Mouse (Mus musculus) lung, postnatal 0 days (tissue): Measurements from ENCODE around the gene Cep68. TPM values are rescaled to one million over a fixed set of nuclear protein-coding genes. Genes with fewer than 3 reads are reported as not detected.

Experiments
- ATAC-seq: fragments of 200-750 bp; cut with Nextera tagmentation; 2 replicates; pipeline ENCODE4 v1.8.0; 2017; ENCODE audit warnings: moderate library complexity
- DNase-seq: peaks from one replicate; pipeline ENCODE4 v3.0.0-alpha.2; 2016; ENCODE audit warnings: low spot score
- H3K27ac ChIP-seq: fragments of 300-500 bp; sonication (generic); 2 replicates; pipeline ENCODE4 v1.5.1; 2014; ENCODE audit warnings: antibody characterized with exemption, mild to moderate bottlenecking, low read length, mixed read lengths
- H3K27me3 ChIP-seq: fragments of 300-500 bp; sonication (generic); replicated peaks from 2 replicates; pipeline ENCODE4 v1.6.1; 2014; ENCODE audit warnings: low read length, mixed read lengths; ENCODE audit not compliant: insufficient read depth
- H3K36me3 ChIP-seq: fragments of 300-500 bp; sonication (generic); 2 replicates; pipeline ENCODE4 v1.6.1; 2014; ENCODE audit warnings: low read length, mixed read lengths; ENCODE audit not compliant: insufficient read depth
- H3K4me1 ChIP-seq: fragments of 300-500 bp; sonication (generic); 2 replicates; pipeline ENCODE4 v1.6.1; 2014; ENCODE audit warnings: antibody characterized with exemption, low read depth, low read length, mixed read lengths; ENCODE audit not compliant: insufficient read depth
- H3K4me2 ChIP-seq: fragments of 300-500 bp; sonication (generic); replicated peaks from 2 replicates; pipeline ENCODE4 v1.6.1; 2014; ENCODE audit warnings: low read depth, mild to moderate bottlenecking, low read length, moderate library complexity, mixed read lengths
- H3K4me3 ChIP-seq: fragments of 300-500 bp; sonication (generic); 2 replicates; pipeline ENCODE4 v1.5.1; 2014; ENCODE audit warnings: low read depth, low read length
- H3K9ac ChIP-seq: fragments of 300-500 bp; sonication (generic); replicated peaks from 2 replicates; pipeline ENCODE4 v1.6.1; 2014; ENCODE audit warnings: low read depth, mild to moderate bottlenecking
- H3K9me3 ChIP-seq: fragments of 300-500 bp; sonication (generic); 2 replicates; pipeline ENCODE4 v1.6.1; 2016; ENCODE audit warnings: low read length, mixed read lengths
- CTCF ChIP-seq: IDR thresholded peaks from 2 replicates; pipeline ENCODE4 v1.5.1; 2016; ENCODE audit warnings: antibody characterized with exemption, mild to moderate bottlenecking
- EP300 ChIP-seq: IDR thresholded peaks from 2 replicates; pipeline ENCODE4 v1.6.1; 2016; ENCODE audit warnings: antibody characterized with exemption, mild to moderate bottlenecking, control low read depth
- WGBS: fragments of 180-500 bp; shearing (Covaris S2); extraction: QIAGEN DNeasy Blood & Tissue Kit; methylation state at CpG from one replicate; pipeline ENCODE4 v1.1.7; 2014; 5-methylcytosine and 5-hydroxymethylcytosine counted together
- polyA plus RNA-seq: library from polyadenylated mRNA; unstranded; fragments of >200 nt; fragmentation: Nextera tagmentation; extraction: Ambion mirVana; gene quantifications from 2 replicates; pipeline ENCODE4 v1.2.1, GENCODE M21; 2015

Cep68 gene
- polyA plus RNA-seq, 1 experiment from 2014 or later = 12.5 TPM

DNA sequence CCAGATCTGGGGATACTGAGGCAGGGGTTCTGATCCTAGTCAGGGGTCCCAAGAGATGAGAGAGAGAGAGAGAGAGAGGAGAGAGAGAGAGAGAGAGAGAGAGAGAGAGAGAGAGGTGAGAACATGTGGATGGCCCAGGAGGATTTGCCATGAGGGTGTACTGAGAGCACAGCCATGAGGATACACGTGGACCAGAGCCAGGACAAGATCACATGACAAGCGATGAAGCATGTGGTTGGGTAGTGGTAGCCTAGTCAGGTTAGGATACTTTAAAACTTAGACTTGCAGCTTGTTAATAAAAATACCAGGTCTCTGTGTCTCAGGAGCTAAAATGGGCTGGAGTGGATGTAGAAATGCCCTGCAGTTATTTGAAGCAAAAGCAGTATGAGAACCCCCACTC is 26.7 kb upstream of the Cep68 start:
- Histone ChIP-seq H3K9ac (no peak overlapping the region), H3K36me3 (no peaks in the 10 kb centered on the region), H3K4me1 (0 out of 2 replicates have a peak, but pooled peaks cover 2% of the 10 kb centered on the region), H3K27me3 (no peaks in the 10 kb centered on the region), H3K4me2 (no peak overlapping the region), H3K4me3 (no peak overlapping the region), H3K27ac (no peak overlapping the region), H3K9me3 (no peaks in the 10 kb centered on the region)
- ATAC-seq (no peak), DNase-seq (no peak)
- 53% methylated on average over 2 of the region's 2 CpGs for WGBS
- TF ChIP-seq EP300 = no peak
- no peak for TF ChIP-seq CTCF

GRCm38 (mm10) chr11:20269885-20270284 is 20.7 kb upstream of the Cep68 start:
- no peak for DNase-seq
- Histone ChIP-seq H3K4me1 (no peaks in the 10 kb centered on the region), H3K36me3 (no peaks in the 10 kb centered on the region), H3K27ac (no peak overlapping the region), H3K4me3 (no peak overlapping the region), H3K4me2 (no peak overlapping the region), H3K9ac (no peak overlapping the region), H3K27me3 (no peaks in the 10 kb centered on the region), H3K9me3 (no peaks in the 10 kb centered on the region)
- ATAC-seq = no peak
- TF ChIP-seq CTCF (no peak), EP300 (no peak)
- 81% methylated on average over 6 of the region's 6 CpGs for WGBS

DNA sequence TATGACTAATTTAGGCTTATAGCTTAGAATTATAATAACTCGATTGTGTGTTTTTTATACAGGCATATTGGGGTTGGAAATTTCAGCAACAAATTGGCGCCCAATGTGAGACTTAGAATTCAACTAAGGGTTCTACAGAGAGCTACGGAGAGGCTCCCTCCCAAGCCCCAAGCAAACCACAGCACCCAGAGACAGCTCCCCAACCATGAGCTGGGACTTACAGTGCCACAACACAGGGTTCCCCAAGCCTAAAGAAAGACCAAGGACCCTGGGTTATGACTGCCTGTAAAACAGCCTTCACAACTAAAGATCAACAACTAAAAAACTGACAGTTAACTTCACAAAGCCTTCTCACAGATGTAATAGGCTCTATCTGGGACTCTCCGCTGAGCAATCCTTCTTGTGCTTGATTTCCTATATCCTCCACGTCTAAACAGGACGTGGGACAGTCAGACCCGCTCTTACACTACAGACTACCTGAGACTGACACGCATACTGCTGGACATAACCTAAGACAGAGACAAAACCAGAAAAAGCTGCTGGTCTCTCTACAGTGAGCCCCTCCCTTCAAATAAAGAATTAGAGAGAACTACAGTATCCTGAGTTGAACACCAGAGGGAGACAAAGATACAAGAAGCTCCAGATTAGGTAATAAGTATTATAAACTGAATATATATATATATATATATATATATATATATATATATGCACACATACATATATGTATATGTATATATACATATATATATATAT is 13.6 kb upstream of the Cep68 start:
- Histone ChIP-seq H3K9me3 (no peaks in the 10 kb centered on the region), H3K4me3 (no peak overlapping the region), H3K27me3 (no peaks in the 10 kb centered on the region), H3K4me2 (no peak overlapping the region), H3K4me1 (no peaks in the 10 kb centered on the region), H3K9ac (no peak overlapping the region), H3K27ac (no peak overlapping the region), H3K36me3 (no peaks in the 10 kb centered on the region)
- WGBS = 59% methylated on average over 8 of the region's 8 CpGs
- DNase-seq = peak; percentile 82
- ATAC-seq = peak; percentile 32; the same call in 1 of the 2 replicates
- TF ChIP-seq EP300 = no peak
- peak; percentile 60 for TF ChIP-seq CTCF

GRCm38 (mm10) chr11:20254791-20255190 is 5.6 kb upstream of the Cep68 start:
- WGBS = 71% methylated on average over 4 of the region's 4 CpGs

DNA sequence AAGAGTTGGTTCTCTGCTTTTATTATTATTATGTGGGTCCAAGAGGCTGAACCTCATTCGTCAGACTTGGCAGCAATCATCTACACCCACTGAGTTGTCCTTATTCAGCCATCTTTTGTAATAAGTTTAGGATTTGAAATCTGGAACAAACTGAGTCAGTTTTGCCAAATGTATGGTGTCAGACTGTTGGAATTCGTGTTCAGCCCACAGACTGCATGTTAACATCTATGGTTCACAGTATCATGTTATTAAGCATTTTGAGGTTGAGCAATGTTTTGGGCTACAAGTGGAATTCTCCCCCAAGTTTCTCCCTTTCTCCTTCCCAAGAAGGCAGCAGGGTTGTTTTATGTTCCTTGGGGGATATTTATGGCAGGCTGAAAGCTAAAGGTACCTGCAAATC is 3.9 kb upstream of the Cep68 start:
- Histone ChIP-seq H3K27me3 (no peaks in the 10 kb centered on the region), H3K4me3 (no peak overlapping the region), H3K9me3 (no peaks in the 10 kb centered on the region), H3K4me2 (no peak overlapping the region), H3K36me3 (no peaks in the 10 kb centered on the region), H3K9ac (no peak overlapping the region), H3K4me1 (peaks cover 5% of the 10 kb centered on the region), H3K27ac (no peak overlapping the region)
- ATAC-seq (no peak), DNase-seq (peak; percentile 79)
- WGBS = 55% methylated on average over 2 of the region's 2 CpGs
- TF ChIP-seq CTCF (no peak), EP300 (no peak)

More at GRCm38 (mm10) chr11:20254791-20255190, 5.6 kb upstream of the Cep68 start:
- Histone ChIP-seq H3K9ac (no peak overlapping the region), H3K27ac (no peak overlapping the region), H3K9me3 (no peaks in the 10 kb centered on the region), H3K4me1 (no peaks in the 10 kb centered on the region), H3K36me3 (no peaks in the 10 kb centered on the region), H3K4me3 (no peak overlapping the region), H3K4me2 (no peak overlapping the region), H3K27me3 (no peaks in the 10 kb centered on the region)
- DNase-seq (no peak), ATAC-seq (no peak)
- TF ChIP-seq EP300 = no peak
- TF ChIP-seq CTCF = no peak

- no peak overlapping the region for H3K27ac ChIP-seq
- ATAC-seq (no peak), DNase-seq (no peak)
- no peaks in the 10 kb centered on the region for H3K27me3 ChIP-seq
- no peak overlapping the region for H3K9ac ChIP-seq
- H3K9me3 ChIP-seq = no peaks in the 10 kb centered on the region
- WGBS = 79% methylated on average over 6 of the region's 6 CpGs
- peaks cover 16% of the 10 kb centered on the region for H3K4me1 ChIP-seq
- H3K4me2 ChIP-seq = no peak overlapping the region
- TF ChIP-seq CTCF = no peak
- no peak for TF ChIP-seq EP300
- no peak overlapping the region for H3K4me3 ChIP-seq
- no peaks in the 10 kb centered on the region for H3K36me3 ChIP-seq
These were observed 1.4 kb upstream of the Cep68 start for GRCm38 (mm10) chr11:20250476-20251178.
